Mouse (Mus musculus): ENCODE measurements around the gene Slc39a11. TPM values are rescaled to one million over a fixed set of nuclear protein-coding genes. Genes with fewer than 3 reads are reported as not detected.
A peak's percentile ranks its signal among the peaks of the same experiment; 100 is the strongest.

Slc39a11 gene
- total RNA-seq, 2 experiments from 2014 or later = 17.7 to 19.1 TPM

DNA sequence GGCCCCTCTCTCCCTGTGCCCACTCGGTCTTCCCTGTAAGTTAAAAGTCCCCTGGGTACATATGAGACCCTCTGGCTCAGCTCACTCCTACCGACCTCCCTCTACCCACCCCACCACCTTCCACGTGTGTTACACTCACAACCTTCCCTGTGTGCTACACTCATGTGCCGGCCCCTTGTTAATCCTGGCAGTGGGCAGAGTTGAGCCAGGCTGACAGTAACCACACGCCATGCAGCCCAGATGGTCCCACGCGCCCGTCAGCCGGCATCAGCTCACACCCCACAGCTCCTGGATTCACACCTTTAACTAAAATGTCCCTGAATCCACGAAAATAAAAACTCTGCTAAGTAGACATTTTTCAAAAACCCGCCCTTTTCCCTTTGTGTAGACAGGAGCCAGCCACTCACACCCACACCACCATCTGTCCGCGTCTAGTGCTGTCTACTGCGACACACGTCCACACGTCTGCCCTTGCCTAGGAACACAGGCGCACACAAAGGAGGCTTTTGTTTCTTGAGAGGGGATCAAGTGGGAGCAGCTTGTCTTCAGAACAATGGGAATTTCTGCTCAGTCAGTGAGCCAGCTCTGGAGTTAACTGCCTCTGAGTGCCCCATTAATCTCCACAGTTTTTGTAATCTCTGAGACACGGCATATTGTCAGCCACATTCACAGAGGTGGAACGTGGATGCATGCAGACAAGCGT is 210.4 kb downstream of the Slc39a11 start:
- no peak for ATAC-seq (replicated peaks; ENCODE audit: low FRiP score, low TSS enrichment, poor library complexity, severe bottlenecking)

- no peak for ATAC-seq (replicated peaks; ENCODE audit: low FRiP score, low TSS enrichment, poor library complexity, severe bottlenecking)
Observed at GRCm38 (mm10) chr11:113438915-113439314, 211.0 kb downstream of the Slc39a11 start.

DNA sequence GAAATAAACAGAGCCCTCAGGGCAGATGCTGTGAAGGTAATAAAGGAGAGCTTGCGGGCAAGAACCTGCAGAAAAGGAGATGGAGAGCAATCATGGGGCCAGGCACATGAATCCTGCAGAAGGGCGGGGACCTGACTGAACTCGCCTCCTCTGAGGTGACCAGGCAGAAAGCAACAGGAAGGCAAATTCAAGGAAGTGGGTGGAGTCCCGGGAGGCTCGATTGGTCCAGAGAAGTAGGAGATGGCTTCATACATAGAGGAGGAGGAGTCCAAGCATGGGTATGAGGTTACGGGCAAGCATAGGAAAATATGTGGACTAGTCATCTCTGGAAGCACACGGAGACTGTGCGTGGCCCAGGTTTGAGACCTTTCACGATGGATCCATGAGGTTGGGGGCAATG is 212.5 kb downstream of the Slc39a11 start:
- ATAC-seq (replicated peaks; ENCODE audit: low FRiP score, low TSS enrichment, poor library complexity, severe bottlenecking) = no peak

DNA sequence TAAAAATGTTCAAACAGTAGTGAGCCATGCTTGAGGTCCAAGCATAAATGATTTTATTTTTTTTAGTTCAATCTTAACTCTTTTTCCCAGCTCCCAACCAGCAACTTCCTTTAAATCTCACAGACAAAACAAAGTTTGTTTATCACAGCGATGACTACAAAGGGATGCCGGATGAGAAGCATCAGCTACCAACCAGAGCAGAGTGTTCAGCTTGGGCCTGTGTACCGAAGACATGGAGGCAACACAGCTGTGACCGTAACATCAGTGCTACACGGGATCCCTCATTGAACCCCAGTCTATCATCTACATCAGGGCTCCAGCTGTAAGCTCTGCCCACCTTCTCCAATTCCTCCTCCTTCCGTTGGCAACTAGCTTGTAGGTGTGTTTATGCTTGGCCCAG is 213.6 kb downstream of the Slc39a11 start:
- ATAC-seq (replicated peaks; ENCODE audit: low FRiP score, low TSS enrichment, poor library complexity, severe bottlenecking) = no peak

DNA sequence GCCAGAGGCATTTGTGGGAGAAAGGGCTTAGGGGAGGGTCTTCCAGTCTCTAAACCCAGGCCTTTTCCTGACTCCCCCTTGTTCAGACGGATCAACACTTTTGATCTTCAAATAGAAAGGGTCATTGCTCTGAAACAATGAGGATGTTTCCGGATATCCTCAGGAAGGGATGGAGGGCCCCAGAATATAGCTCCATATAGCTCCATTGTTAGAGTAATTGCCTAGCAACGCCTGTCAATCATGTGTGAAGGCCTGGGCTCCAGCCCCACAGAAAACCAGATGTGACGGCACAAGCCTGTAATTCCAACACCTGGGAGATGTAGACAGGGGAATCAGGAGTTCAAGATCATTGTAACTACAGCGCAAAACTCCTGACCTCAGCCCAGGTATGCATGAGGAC is 214.2 kb downstream of the Slc39a11 start:
- ATAC-seq (replicated peaks; ENCODE audit: low FRiP score, low TSS enrichment, poor library complexity, severe bottlenecking) = no peak

DNA sequence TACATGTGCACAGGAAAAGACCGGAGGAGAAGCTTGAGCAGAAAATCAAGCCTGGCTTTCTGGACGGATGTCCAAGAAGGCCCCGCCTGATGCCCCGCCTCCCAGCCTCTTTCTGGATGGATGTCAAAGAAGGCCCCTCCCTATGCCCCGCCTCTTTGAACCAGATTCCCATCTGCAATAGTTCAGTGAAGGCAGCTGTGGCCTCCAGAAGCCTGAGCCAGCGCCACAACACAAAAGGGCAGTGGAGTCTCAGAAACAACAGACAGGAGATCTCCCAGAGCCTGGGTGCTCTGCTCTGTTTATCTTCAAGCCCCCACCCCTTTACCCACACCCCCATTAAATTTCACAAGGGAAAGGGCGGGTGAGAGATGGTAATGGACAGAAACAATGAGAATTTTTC is 218.7 kb downstream of the Slc39a11 start:
- no peak for ATAC-seq (replicated peaks; ENCODE audit: low FRiP score, low TSS enrichment, poor library complexity, severe bottlenecking)

DNA sequence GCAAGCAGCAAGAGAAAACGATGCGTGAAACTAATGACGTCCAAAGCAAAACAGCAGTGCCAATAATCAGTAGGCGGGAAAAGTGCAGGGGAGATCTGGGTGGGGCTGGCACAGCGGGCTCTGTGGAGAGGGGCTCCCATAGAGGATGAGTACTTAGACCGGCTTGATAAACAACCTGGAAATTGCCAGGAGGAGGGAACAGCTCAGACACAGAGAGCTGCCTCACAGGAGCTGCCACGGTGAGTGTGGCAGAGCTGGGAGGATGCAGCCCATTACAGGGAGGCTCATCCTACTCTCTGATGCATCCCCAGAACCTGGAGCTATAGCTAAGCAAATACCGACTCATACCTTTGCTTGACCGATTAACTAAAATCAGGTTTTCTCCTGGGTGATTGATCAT is 224.0 kb downstream of the Slc39a11 start:
- no peak for ATAC-seq (replicated peaks; ENCODE audit: low FRiP score, low TSS enrichment, poor library complexity, severe bottlenecking)

DNA sequence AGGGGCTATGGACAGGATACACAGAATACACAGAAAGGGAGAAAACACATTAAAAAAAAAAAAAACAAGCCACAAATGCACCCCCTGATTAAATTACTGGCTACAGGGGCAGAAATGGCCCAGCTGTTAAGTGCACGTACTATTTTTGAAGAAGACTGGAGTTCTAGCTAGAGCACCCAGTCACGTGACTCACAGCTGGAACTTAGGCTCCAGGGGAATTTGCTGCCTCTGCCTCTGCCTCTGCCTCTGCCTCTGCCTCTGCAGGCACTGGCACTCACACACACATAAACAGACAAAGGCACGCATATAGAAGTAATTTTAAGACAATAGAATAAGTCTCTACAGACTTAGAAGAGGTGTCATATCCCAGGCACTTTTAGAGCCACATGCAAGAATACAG is 224.4 kb downstream of the Slc39a11 start:
- no peak for ATAC-seq (replicated peaks; ENCODE audit: low FRiP score, low TSS enrichment, poor library complexity, severe bottlenecking)

- ATAC-seq (replicated peaks; ENCODE audit: low FRiP score, low TSS enrichment, poor library complexity, severe bottlenecking) = no peak
Observed at GRCm38 (mm10) chr11:113424765-113425164, 225.1 kb downstream of the Slc39a11 start.

DNA sequence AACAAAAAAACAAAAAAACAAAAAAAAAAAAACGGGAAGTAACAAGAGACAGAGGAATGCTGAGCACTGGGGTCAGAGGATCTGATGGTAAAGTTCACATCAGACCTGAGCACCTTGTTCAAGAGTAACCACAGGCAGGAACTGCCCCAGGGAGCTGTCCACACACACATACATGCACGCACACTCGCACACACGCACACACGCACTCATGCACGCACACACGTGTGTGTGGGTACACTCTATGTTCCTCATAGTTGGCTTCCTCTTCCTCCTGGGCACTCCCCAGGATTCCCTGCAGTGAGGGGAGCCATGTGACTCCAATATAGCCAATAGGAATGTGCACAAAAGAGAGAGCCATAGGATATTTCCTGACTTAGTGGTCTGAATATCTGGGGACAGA is 227.3 kb downstream of the Slc39a11 start:
- ATAC-seq (replicated peaks; ENCODE audit: low FRiP score, low TSS enrichment, poor library complexity, severe bottlenecking) = no peak

- no peak for ATAC-seq (replicated peaks; ENCODE audit: low FRiP score, low TSS enrichment, poor library complexity, severe bottlenecking)
Observed at GRCm38 (mm10) chr11:113418921-113419655, 230.8 kb downstream of the Slc39a11 start.

DNA sequence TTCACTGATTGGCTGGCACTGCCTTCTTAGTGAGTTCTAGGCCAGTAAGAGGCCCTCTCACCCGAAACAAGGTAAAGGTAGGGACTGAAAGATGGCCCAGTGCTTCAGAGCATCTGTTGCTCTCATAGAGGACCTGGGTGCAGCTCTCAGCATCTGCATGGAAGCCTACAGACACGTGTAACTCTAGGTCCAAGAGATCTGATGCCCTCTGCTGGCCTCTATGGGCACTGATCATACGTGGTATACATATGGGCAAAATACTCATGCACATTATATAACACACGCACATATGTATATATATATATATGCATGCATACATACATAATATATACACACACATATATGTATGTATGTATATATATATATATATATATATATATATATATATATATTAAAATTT is 231.9 kb downstream of the Slc39a11 start:
- peak; percentile 56; the same call in 1 of the 2 replicates for ATAC-seq (replicated peaks; ENCODE audit: low FRiP score, low TSS enrichment, poor library complexity, severe bottlenecking)

- no peak for ATAC-seq (replicated peaks; ENCODE audit: low FRiP score, low TSS enrichment, poor library complexity, severe bottlenecking)
Observed at GRCm38 (mm10) chr11:113412545-113412944, 237.3 kb downstream of the Slc39a11 start.

GRCm38 (mm10) chr11:113411798-113412197 is 238.1 kb downstream of the Slc39a11 start:
- no peak for ATAC-seq (replicated peaks; ENCODE audit: low FRiP score, low TSS enrichment, poor library complexity, severe bottlenecking)

DNA sequence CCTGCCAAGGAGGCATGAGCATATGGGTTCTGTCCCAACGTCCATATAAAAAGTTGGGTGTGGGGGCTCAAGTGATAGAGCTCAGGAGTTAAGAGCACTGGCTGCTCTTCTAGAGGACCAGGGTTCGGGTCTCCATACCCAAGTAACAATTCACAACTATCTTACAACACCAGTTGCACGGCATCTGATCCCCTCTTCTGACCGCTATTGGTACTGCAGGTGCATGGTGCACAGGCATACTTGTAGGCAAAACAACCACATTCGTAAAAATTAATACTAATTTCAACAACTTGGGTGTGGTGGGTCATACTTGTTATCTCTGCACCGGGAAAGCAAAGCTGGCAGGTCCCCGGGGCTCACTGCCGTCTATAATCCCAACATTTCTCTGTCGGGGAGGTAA is 240.8 kb downstream of the Slc39a11 start:
- no peak; the same call in 1 of the 2 replicates for ATAC-seq (replicated peaks; ENCODE audit: low FRiP score, low TSS enrichment, poor library complexity, severe bottlenecking)

DNA sequence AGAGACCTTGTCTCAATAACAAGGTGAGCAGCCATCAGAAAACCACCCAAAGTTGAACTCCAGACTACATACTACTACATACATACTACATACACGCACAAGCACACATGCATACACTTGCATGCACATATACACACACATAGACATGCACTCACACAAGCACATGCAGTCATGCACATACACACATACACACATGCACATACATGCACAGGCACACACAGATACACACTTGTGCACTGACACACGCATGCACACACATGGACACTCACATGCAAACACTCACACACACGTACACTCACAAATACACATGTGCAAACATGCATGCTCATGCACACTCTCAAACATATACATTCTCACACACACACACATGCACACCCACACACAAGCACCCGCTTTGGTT is 242.4 kb downstream of the Slc39a11 start:
- no peak for ATAC-seq (replicated peaks; ENCODE audit: low FRiP score, low TSS enrichment, poor library complexity, severe bottlenecking)

DNA sequence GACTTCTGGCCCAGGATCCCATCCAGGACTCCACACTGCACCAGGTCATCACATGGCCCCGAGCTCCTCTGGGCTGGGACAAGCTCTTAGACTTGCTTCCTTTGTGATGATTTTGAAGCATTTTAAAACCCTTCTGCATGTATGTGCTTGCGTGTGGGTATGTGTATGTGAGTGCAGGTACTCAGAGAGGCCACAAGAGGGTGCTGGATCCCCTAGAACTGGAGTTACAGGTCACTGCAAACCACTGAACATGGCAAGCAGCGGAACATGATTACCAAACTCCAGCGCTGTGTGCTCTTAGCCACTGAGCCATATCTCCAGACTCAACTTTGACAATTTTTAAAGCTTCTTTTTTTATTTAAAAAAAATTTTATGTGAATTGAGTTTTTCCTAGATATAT is 249.0 kb downstream of the Slc39a11 start:
- ATAC-seq (replicated peaks; ENCODE audit: low FRiP score, low TSS enrichment, poor library complexity, severe bottlenecking) = no peak

GRCm38 (mm10) chr11:113399601-113400000 is 250.3 kb downstream of the Slc39a11 start:
- ATAC-seq (replicated peaks; ENCODE audit: low FRiP score, low TSS enrichment, poor library complexity, severe bottlenecking) = no peak

DNA sequence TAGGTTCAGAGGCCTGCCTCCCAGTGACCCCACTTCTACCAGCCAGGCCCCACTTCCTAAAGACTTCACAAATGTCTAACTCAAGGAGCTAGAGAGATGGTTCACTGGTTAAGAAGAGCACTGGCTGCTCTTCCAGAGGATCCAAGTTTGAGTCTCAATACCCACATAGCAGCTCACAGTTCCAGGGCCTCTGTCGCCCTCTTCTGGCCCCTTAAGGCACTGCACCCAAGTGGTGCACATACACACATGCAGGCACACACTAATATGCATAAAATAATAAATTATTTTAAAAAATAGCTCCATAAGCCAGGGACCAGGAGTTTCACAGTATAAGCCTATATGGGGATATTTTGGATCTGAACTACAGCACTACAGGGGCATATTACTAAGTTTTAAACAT is 252.5 kb downstream of the Slc39a11 start:
- no peak for ATAC-seq (replicated peaks; ENCODE audit: low FRiP score, low TSS enrichment, poor library complexity, severe bottlenecking)

- ATAC-seq (replicated peaks; ENCODE audit: low FRiP score, low TSS enrichment, poor library complexity, severe bottlenecking) = no peak
Observed at GRCm38 (mm10) chr11:113393366-113394150, 256.3 kb downstream of the Slc39a11 start.

All from megakaryocyte-erythroid progenitor cell, adult 5-6 weeks (primary cell).